Mouse (Mus musculus): ENCODE data around the gene Fnip2. TPM values are rescaled to one million over a fixed set of nuclear protein-coding genes. Genes with fewer than 3 reads are reported as not detected.

Fnip2 gene
- total and polyA plus RNA-seq, 3 experiments: 4.2 to 28.1 (median 12.2) TPM

GRCm38 (mm10) chr3:79518761-79519527 lies 48.7 kb downstream of the Fnip2 start:
- peaks cover 13% of the 10 kb centered on the region for H3K36me3 ChIP-seq (ENCODE audit: control insufficient read depth, insufficient read depth, low read length)
- no peaks in the 10 kb centered on the region; the same call in 1 of the 2 replicates for H3K79me2 ChIP-seq (replicated peaks; ENCODE audit: control insufficient read depth, insufficient read depth, low read length)
- peak overlapping the region; percentile 72 for H3K27ac ChIP-seq
- WGBS: 25% methylated on average over 13 of the region's 13 CpGs
- peaks cover 21% of the 10 kb centered on the region for H3K4me1 ChIP-seq (ENCODE audit: control insufficient read depth, insufficient read depth, low read length)
- intact Hi-C loops (cut with DNase I): loop anchor here (2.0 to 5.0 kb wide), 2 partner anchors 48 to 68 kb away; partner anchors contain the start of gene Fnip2
- TF ChIP-seq POLR2A (IDR thresholded peaks at IDR 0.05; ENCODE audit: insufficient read depth, low read depth, low read length) (peak; percentile 29; the same call in 1 of the 2 replicates), CTCF (IDR thresholded peaks at IDR 0.05) (peak; percentile 39), EP300 (IDR thresholded peaks at IDR 0.05; ENCODE audit: insufficient read depth, low read depth, low read length) (peak; percentile 63; the same call in 1 of the 2 replicates)
- peak overlapping the region; percentile 13; the same call in 1 of the 2 replicates for H3K9ac ChIP-seq (ENCODE audit: low read depth, low read length)
- no peaks in the 10 kb centered on the region for H3K27me3 ChIP-seq (ENCODE audit: control insufficient read depth, insufficient read depth, low read length)
- H3K4me3 ChIP-seq: 0 out of 2 replicates have a peak overlapping the region, but pooled peaks have one; percentile 6
- DNase-seq: peak; percentile 67 to 68

- Histone ChIP-seq H3K4me1 (ENCODE audit: control insufficient read depth, insufficient read depth, low read length) (peaks cover 21% of the 10 kb centered on the region), H3K27me3 (ENCODE audit: control insufficient read depth, insufficient read depth, low read length) (no peaks in the 10 kb centered on the region), H3K27ac (peak overlapping the region; percentile 72), H3K79me2 (replicated peaks; ENCODE audit: control insufficient read depth, insufficient read depth, low read length) (no peaks in the 10 kb centered on the region; the same call in 1 of the 2 replicates), H3K36me3 (ENCODE audit: control insufficient read depth, insufficient read depth, low read length) (peaks cover 13% of the 10 kb centered on the region), H3K4me3 (no peak overlapping the region), H3K9ac (ENCODE audit: low read depth, low read length) (0 out of 2 replicates have a peak overlapping the region, but pooled peaks have one; percentile 21)
- peak in 1 of 2 experiments; percentile 34 for DNase-seq
- TF ChIP-seq POLR2A (IDR thresholded peaks at IDR 0.05; ENCODE audit: insufficient read depth, low read depth, low read length) (no peak), EP300 (IDR thresholded peaks at IDR 0.05; ENCODE audit: insufficient read depth, low read depth, low read length) (no peak), CTCF (IDR thresholded peaks at IDR 0.05) (no peak)
- 56% methylated on average over 17 of the region's 17 CpGs for WGBS
- intact Hi-C loops (cut with DNase I): loop anchor here (2.0 to 5.0 kb wide), 3 partner anchors 17 to 69 kb away; partner anchors contain the start of gene Fnip2
Observed at GRCm38 (mm10) chr3:79517884-79518591, 49.6 kb downstream of the Fnip2 start.

GRCm38 (mm10) chr3:79516958-79517357 lies 50.6 kb downstream of the Fnip2 start:
- Histone ChIP-seq H3K27ac (peak overlapping the region; percentile 72), H3K27me3 (ENCODE audit: control insufficient read depth, insufficient read depth, low read length) (no peaks in the 10 kb centered on the region), H3K79me2 (replicated peaks; ENCODE audit: control insufficient read depth, insufficient read depth, low read length) (no peaks in the 10 kb centered on the region; the same call in 1 of the 2 replicates), H3K4me3 (no peak overlapping the region), H3K4me1 (ENCODE audit: control insufficient read depth, insufficient read depth, low read length) (peaks cover 21% of the 10 kb centered on the region), H3K36me3 (ENCODE audit: control insufficient read depth, insufficient read depth, low read length) (peaks cover 13% of the 10 kb centered on the region), H3K9ac (ENCODE audit: low read depth, low read length) (no peak overlapping the region)
- intact Hi-C loops (cut with DNase I): loop anchor here (2.0 to 5.0 kb wide), 2 partner anchors 16 to 70 kb away; no protein-coding TSS in a partner anchor
- 64% methylated on average over 4 of the region's 4 CpGs for WGBS
- no peak for DNase-seq
- no peak for TF ChIP-seq EP300 (IDR thresholded peaks at IDR 0.05; ENCODE audit: insufficient read depth, low read depth, low read length)
- TF ChIP-seq POLR2A (IDR thresholded peaks at IDR 0.05; ENCODE audit: insufficient read depth, low read depth, low read length): no peak
- TF ChIP-seq CTCF (IDR thresholded peaks at IDR 0.05): no peak

- no peak overlapping the region for H3K9ac ChIP-seq (ENCODE audit: low read depth, low read length)
- H3K79me2 ChIP-seq (replicated peaks; ENCODE audit: control insufficient read depth, insufficient read depth, low read length): peaks cover 1% of the 10 kb centered on the region; the same call in 1 of the 2 replicates
- H3K36me3 ChIP-seq (ENCODE audit: control insufficient read depth, insufficient read depth, low read length): peaks cover 13% of the 10 kb centered on the region
- intact Hi-C loops (cut with DNase I): loop anchor here (2.0 to 5.0 kb wide), 2 partner anchors 16 to 71 kb away; no protein-coding TSS in a partner anchor
- peak; percentile 51 to 58 for DNase-seq
- H3K4me3 ChIP-seq: peak overlapping the region; percentile 15; the same call in 1 of the 2 replicates
- no peak for TF ChIP-seq CTCF (IDR thresholded peaks at IDR 0.05)
- TF ChIP-seq EP300 (IDR thresholded peaks at IDR 0.05; ENCODE audit: insufficient read depth, low read depth, low read length): 0 out of 2 replicates have a peak, but pooled peaks have one; percentile 51
- no peak for TF ChIP-seq POLR2A (IDR thresholded peaks at IDR 0.05; ENCODE audit: insufficient read depth, low read depth, low read length)
- H3K27ac ChIP-seq: peak overlapping the region; percentile 72
- H3K27me3 ChIP-seq (ENCODE audit: control insufficient read depth, insufficient read depth, low read length): no peaks in the 10 kb centered on the region
- H3K4me1 ChIP-seq (ENCODE audit: control insufficient read depth, insufficient read depth, low read length): peaks cover 21% of the 10 kb centered on the region
- 38% methylated on average over 14 of the region's 14 CpGs for WGBS
Observed at GRCm38 (mm10) chr3:79516099-79516920, 51.3 kb downstream of the Fnip2 start.

GRCm38 (mm10) chr3:79514304-79514703 lies 53.3 kb downstream of the Fnip2 start:
- WGBS: 81% methylated on average over 2 of the region's 2 CpGs
- H3K79me2 ChIP-seq (replicated peaks; ENCODE audit: control insufficient read depth, insufficient read depth, low read length): peaks cover 1% of the 10 kb centered on the region; the same call in 1 of the 2 replicates
- H3K27me3 ChIP-seq (ENCODE audit: control insufficient read depth, insufficient read depth, low read length): no peaks in the 10 kb centered on the region
- no peak for TF ChIP-seq EP300 (IDR thresholded peaks at IDR 0.05; ENCODE audit: insufficient read depth, low read depth, low read length)
- no peak for TF ChIP-seq POLR2A (IDR thresholded peaks at IDR 0.05; ENCODE audit: insufficient read depth, low read depth, low read length)
- TF ChIP-seq CTCF (IDR thresholded peaks at IDR 0.05): no peak
- intact Hi-C loops (cut with DNase I): no loop called here
- peaks cover 16% of the 10 kb centered on the region for H3K4me1 ChIP-seq (ENCODE audit: control insufficient read depth, insufficient read depth, low read length)
- H3K36me3 ChIP-seq (ENCODE audit: control insufficient read depth, insufficient read depth, low read length): peaks cover 11% of the 10 kb centered on the region
- H3K27ac ChIP-seq: no peak overlapping the region
- no peak overlapping the region for H3K9ac ChIP-seq (ENCODE audit: low read depth, low read length)
- DNase-seq: no peak
- H3K4me3 ChIP-seq: no peak overlapping the region
